Mouse (Mus musculus): ENCODE data around the gene Enpep.

The Enpep gene

DNA sequence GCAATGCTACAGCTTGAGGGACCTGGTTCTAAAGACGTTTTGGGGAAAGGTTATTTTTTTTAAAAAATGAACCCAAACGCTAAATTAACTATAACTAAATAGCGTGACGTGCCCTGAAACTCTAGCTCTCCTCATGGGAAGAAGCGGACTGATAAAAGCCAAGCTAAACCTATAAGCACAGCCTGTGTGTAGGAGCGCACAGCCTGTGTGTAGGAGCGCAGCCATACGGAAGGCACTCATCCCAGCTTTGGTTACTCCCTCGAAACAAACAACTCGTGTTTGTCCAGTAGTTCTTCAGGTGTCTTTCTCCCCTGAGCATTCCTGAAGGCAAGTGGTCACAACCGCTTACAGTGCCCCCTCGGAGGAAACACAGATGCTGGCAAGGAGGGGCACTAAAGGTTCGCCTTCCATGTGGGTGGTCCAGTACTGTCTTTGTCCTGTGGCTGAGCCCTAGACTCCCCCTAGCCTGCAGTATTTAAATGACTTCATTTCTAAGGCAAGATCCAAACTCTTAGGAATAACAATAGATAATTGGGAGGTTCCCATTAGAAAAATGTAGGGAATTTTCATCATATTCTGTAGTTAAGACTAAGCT is 93.8 kb downstream of the Enpep start:
- DNase-seq (ENCODE audit: low spot score) = no peak

GRCm38 (mm10) chr3:129238010-129238409 is 94.5 kb downstream of the Enpep start:
- DNase-seq (ENCODE audit: low spot score) = no peak

DNA sequence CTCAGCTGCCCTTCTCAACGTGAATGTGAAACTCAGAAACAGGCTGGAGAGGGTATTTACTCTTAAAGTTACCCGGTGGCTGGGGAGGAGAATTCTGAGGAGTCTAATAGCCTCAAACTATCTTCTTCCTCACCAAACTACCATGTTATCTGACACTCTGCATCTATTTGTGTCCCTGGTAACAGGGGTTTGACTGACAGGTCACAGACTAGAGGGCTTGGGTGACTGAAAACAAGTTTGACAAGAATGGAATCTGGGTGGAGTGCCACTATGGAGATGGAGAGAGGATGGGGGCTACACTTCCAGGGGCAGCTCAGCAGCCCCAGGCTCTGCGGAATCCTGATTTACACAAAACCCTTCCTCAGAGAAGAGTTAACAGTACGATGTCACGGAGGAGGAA is 105.2 kb downstream of the Enpep start:
- DNase-seq (ENCODE audit: low spot score) = no peak

DNA sequence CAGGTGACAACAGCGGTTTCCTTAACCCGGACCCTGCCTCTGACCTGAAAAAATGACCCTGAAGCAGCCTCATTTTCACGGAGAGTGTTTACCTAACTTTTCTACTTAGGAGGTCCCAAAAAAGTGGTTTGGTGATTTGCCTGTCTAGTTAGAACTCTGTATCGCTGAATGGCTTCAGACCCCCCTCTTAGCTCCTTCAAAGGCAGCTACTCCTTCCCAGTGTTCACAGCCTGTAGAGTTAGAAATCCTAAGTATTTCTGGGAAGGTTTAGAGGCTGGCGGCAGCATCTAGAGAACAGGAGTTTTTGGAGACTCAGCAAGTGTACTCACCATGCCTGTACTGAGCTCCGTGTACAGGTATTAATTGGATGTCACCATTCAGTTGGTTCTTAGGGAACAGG is 105.8 kb downstream of the Enpep start:
- DNase-seq (ENCODE audit: low spot score) = no peak

GRCm38 (mm10) chr3:129225577-129226289 is 106.8 kb downstream of the Enpep start:
- DNase-seq (ENCODE audit: low spot score) = no peak

DNA sequence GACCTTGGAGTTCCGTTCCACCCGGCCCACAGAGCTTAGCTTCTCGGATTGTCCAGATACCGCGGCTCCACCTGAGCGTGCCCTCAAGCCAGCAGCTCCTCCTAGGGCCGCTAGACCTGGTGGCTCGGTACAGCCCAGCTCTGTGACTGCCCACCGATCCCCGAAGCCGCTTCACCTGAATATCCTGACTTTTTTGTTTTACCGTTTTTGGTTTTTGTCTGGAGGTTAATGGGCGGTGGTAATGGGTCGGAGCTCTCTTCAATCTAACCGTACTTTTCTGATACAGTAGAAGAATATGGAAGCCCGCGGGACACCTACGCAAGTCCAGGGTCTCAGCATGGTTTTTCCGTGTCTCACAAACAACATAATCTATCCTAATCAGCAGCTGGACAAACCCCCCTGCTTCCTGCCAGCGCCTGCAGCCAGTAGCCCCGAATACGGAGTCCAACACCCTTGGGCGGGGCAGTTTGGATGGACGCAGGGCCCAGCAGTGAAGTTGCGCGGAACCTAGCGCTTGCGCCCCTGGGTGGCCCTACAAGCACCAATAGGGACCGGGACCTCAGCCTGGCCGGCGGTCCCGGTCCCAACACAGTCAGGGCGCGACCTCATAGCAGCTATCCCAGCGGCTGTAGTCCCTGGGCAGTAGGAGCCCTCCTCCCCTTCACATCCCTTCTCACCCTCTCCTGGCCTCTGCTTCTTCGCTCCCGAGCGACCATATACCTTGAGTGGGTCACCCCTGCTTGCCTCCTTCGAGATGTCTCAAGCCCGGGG is 107.5 kb downstream of the Enpep start:
- DNase-seq (ENCODE audit: low spot score) = no peak

DNA sequence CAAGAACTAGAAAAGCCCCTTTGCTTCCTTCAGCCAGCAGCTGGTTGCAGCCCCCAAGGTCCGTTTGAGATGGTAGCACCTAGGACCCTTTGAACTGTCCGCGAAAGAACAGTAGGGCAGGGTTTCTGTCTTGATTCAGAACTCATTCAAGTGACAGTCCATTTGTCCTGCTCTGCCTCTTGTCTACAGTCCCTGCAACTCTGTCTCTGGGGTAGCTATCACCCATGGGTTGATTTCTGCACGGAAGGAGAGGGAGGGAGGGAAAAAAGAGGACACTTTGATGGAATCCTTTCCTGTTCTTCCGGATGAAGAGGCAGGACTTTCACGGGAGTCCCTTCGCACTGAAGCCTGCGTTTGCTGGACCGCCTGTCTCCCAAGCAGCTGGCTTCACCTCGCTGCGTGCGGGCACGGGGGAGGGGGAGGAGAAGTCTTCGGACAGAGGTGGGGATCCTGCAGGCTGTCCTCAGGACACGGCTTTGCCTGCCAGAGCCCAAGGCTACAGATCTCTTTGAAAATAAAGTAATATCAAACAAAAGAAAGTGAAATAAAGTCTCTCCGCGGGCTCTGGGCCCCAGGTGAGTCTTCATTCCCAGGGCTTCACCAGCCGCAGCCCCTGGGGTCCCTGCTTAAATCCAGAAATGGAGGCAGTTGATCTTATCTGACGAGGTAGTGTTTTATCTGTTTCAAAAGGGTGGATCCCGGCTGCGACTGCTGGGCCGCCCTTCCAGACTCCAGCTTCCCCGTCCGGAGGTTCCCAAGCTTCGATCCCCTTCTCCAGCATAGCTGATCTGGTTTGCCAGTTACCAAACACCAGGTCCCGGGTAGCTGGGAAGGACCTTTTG is 108.3 kb downstream of the Enpep start:
- no peak for DNase-seq (ENCODE audit: low spot score)

GRCm38 (mm10) chr3:129223401-129223800 is 109.1 kb downstream of the Enpep start:
- no peak for DNase-seq (ENCODE audit: low spot score)

DNA sequence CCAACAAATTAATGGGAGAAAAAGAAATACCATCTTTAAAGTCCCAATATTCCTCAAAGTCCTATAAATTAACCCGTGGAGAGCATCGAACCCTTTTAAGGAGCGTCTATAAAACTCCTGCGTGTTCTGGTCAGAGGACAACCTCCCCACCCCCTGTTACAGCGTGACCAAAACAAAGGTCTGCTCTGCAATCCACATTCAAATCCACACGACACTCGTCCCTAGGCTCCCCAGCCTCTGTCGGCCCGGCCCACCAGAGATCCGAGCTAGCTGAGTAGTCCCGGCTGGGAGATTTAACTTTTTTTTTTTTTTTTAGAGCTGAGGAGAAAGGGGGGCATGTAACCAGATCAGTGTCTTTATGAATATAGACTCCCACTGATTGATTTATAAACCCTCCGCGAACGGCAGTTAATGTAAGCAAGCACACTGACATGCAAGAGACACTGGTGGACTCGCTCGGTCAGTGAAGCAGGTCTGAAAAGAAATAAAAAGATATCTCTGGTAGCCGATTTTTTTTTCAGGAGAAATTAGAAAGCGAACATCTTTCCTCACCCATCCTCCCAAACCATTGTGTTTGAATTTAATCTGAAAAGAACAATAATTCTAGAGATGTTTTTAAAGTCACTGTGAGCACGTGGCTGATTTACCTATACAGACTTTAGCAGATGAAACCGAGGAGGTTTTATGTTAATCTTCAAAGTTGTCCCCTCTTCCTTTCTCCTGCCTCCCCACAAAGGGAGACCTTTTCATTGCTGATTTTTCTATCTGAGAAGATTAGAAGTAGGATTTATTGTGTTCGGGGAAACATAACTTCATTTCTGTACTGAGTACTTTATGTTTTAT is 109.9 kb downstream of the Enpep start:
- DNase-seq (ENCODE audit: low spot score) = no peak

DNA sequence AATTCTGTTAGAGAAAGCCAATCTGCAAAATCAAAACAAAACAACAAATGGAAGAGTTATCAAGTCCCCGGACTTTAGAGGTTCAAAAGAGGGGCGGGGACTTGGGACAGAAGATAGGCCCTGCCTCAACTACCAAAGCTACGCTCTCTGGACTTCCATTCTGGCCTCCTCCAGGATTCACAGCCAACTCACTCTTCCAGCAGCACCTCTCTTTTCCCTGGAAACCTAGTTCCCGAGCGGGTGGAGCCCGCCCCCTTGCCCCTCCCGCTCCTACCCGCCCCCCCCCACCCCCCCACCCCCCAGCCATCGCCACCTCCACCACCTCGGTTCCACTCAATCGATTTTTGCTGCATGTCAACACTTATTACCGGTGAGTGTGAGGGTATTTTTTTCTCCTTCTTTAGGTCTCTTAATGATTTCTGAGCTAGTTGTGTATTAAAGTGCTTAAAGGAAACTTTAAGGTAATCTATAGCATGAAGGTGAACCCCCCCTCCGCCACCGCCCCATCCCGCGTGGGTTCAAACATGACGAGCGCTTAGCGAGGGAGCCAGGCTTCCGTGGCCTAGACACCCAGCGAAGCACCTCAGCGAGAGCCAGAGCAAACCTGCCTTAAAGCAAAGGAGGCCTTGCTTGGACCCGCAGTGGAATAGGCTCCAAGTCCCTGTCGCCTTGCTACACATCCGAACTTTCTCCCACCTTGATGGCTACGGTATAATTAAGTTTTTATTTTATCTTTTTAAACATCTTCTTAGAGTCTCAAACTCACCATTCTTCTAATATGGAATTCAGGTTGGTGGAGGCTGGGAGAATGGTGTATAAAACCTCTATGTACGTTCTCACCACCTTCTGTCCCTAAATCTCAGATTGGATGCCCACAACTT is 110.9 kb downstream of the Enpep start:
- DNase-seq (ENCODE audit: low spot score) = no peak

DNA sequence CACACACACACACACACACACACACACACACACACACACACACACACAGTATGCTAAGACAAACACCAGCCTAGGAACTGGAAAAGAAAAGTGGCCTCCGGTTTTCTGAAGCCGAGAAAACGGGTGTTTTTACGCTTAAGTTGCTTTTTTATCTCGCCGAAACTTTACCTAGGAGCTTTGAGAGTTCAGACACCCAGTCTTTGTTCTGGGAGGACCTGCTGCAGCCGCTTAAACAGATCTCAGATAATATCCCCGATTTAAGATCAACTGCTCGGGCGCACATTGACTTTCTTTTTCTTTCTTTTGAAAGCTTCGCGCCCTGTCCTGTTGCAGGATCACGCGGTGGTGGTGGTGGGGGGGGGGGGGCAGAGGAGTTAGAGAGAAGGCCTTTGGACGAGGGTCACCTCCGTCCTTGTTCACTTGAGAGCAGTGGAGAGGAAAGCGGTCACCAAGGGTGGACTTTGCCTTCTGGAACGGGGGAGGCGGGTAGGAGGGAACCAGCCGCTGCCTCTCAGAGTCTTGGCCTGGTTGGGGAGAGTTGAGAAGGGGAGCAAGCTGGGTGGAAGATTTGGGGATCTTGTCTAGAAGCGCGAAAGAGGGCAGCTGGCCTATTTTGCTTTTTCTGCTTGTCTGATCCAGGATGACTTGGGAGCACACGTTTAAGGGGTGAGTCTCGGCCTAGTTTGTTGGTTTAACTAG is 111.7 kb downstream of the Enpep start:
- DNase-seq (ENCODE audit: low spot score) = no peak

- no peak for DNase-seq (ENCODE audit: low spot score)
These were observed 112.3 kb downstream of the Enpep start for GRCm38 (mm10) chr3:129220086-129220670.
